Mouse (Mus musculus) limb, embryonic 15.5 days (tissue): ENCODE measurements around the gene Shoc2. TPM values are rescaled to one million over a fixed set of nuclear protein-coding genes. Genes with fewer than 3 reads are reported as not detected.

ENCODE experiments used
- ATAC-seq: fragments of 200-750 bp; cut with Nextera tagmentation; 2 replicates; pipeline ENCODE4 v1.8.0; 2017; ENCODE audit warnings: low read depth, moderate TSS enrichment; ENCODE audit not compliant: insufficient number of reproducible peaks, low FRiP score, low TSS enrichment
- H3K27ac ChIP-seq: fragments of 300-500 bp; sonication (generic); 2 replicates; pipeline ENCODE4 v1.5.1; 2015; ENCODE audit warnings: moderate library complexity, mild to moderate bottlenecking, inconsistent platforms
- H3K27me3 ChIP-seq: fragments of 300-500 bp; sonication (generic); 2 replicates; pipeline ENCODE4 v1.6.1; 2015; ENCODE audit warnings: inconsistent platforms
- H3K36me3 ChIP-seq: fragments of 300-500 bp; sonication (generic); 2 replicates; pipeline ENCODE4 v1.6.1; 2015; ENCODE audit warnings: inconsistent platforms
- H3K4me1 ChIP-seq: fragments of 300-500 bp; sonication (generic); 2 replicates; pipeline ENCODE4 v1.6.1; 2015; ENCODE audit warnings: inconsistent platforms
- H3K4me2 ChIP-seq: fragments of 300-500 bp; sonication (generic); 2 replicates; pipeline ENCODE4 v1.6.1; 2015; ENCODE audit warnings: mild to moderate bottlenecking, inconsistent platforms
- H3K4me3 ChIP-seq: fragments of 300-500 bp; sonication (generic); 2 replicates; pipeline ENCODE4 v1.5.1; 2015; ENCODE audit warnings: mild to moderate bottlenecking, inconsistent platforms
- H3K9ac ChIP-seq: fragments of 300-500 bp; sonication (generic); 2 replicates; pipeline ENCODE4 v1.6.1; 2015; ENCODE audit warnings: inconsistent platforms
- H3K9me3 ChIP-seq: fragments of 300-500 bp; sonication (generic); 2 replicates; pipeline ENCODE4 v1.6.1; 2016; ENCODE audit warnings: inconsistent platforms
- WGBS: fragments of 180-500 bp; shearing (Covaris S2); methylation state at CpG from one replicate; pipeline ENCODE4 v1.1.7; 2015; 5-methylcytosine and 5-hydroxymethylcytosine counted together
- polyA plus RNA-seq: library from polyadenylated mRNA; unstranded; fragments of >200 nt; fragmentation: Nextera tagmentation; extraction: Ambion mirVana; gene quantifications from 2 replicates; pipeline ENCODE4 v1.2.1, GENCODE M21; 2015

Gene Shoc2
- polyA plus RNA-seq, 1 experiment from 2014 or later, result 48.9 TPM

DNA sequence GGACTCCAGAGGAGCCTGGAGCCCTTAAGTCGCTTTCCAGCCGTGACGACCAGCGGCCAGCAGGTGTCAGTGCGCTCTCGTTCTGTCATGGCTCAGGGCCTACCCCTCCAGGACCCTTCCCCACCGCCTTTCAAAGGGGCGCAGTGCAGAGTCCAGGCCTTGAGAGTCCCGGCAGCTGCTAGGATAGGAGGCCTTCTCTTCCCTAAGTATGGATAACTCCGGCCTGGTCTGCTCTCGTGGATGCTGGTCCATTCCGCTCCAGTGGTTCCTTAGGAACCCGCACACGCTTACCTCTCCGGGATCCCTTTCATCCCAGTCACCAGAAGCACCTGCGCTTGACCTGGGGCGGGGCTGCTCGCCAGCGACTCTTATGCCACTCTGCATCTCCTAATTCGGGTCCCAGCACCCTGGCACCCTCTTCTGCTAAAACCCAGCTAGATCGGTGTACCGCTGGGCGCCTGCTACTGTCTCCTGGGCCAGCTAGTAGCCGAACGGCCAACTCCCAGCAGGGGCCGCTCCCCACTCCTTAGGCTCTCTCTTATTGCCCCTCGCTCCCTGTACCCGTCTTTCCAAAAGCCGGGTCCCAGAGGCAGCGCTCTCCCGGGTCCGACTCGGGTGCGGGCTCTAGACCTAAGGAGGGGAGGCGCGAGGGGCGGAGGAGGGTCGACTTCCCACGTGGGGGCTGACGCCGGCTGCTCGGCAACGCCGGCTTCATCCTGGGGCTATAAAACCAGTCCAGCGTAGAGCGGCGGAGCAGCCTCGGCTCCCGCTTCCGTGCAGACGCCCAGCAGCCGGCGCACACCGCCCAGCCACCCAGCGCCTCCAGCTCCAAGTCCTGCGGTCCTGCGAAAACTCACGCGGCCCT lies 100.6 kb downstream of the Shoc2 start:
- Histone ChIP-seq H3K4me3 (peak overlapping the region; percentile 53), H3K27me3 (peaks cover 63% of the 10 kb centered on the region), H3K4me2 (peak overlapping the region; percentile 99), H3K9ac (peak overlapping the region; percentile 28), H3K27ac (no peak overlapping the region), H3K4me1 (peaks cover 37% of the 10 kb centered on the region), H3K9me3 (no peaks in the 10 kb centered on the region), H3K36me3 (no peaks in the 10 kb centered on the region)
- WGBS, result under 1% methylated on average over 59 of the region's 59 CpGs
- ATAC-seq, result peak; percentile 70

DNA sequence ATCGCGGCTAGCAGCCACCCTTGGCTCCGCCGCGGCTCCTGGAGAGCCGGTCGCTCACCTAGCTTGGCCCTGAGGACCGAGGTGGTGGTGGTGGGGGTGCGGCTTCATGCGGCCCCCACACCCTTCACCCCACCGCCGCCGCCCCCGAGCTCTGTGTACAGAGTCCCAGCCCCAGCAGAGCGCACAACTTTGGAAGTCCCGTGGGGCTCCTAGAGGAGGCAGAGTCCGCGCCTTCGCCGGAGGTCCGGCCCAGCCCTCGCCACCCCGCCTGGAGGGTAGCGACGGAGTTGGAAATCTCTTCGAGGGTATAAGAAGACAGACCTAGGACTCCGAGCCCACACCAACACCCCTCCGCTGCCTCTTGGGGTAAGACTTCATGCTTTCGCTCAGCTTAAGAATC lies 101.3 kb downstream of the Shoc2 start:
- H3K9ac ChIP-seq, result peak overlapping the region; percentile 28
- WGBS, result 1% methylated on average over 29 of the region's 29 CpGs
- peak overlapping the region; percentile 99 for H3K4me2 ChIP-seq
- no peaks in the 10 kb centered on the region for H3K9me3 ChIP-seq
- H3K4me1 ChIP-seq, result peaks cover 37% of the 10 kb centered on the region
- no peak for ATAC-seq
- H3K36me3 ChIP-seq, result no peaks in the 10 kb centered on the region
- no peak overlapping the region for H3K27ac ChIP-seq
- H3K27me3 ChIP-seq, result peaks cover 68% of the 10 kb centered on the region
- H3K4me3 ChIP-seq, result peak overlapping the region; percentile 53

DNA sequence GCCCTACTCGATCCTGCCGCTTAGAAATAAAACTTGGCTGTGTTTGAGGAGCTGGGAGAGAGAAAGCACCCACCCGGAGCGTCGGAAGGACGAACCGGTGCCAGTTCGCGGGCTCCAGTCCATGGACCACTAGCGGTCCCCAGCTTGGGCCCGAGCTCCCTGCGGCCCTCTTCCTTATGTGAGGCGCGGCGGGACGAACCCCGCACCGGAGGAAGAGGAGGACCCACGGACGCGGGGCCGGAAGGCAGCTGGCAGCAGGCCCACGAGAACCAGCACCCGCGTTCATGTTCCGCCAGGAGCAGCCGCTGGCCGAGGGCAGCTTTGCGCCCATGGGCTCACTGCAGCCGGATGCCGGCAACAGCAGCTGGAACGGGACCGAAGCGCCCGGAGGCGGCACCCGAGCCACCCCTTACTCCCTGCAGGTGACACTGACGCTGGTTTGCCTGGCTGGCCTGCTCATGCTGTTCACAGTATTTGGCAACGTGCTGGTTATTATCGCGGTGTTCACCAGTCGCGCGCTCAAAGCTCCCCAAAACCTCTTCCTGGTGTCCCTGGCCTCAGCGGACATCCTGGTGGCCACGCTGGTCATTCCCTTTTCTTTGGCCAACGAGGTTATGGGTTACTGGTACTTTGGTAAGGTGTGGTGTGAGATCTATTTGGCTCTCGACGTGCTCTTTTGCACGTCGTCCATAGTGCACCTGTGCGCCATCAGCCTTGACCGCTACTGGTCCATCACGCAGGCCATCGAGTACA lies 102.0 kb downstream of the Shoc2 start:
- Histone ChIP-seq H3K27ac (no peak overlapping the region), H3K9ac (no peak overlapping the region), H3K4me3 (peak overlapping the region; percentile 53), H3K36me3 (no peaks in the 10 kb centered on the region), H3K9me3 (no peaks in the 10 kb centered on the region), H3K4me2 (peak overlapping the region; percentile 99), H3K4me1 (peaks cover 37% of the 10 kb centered on the region), H3K27me3 (peaks cover 74% of the 10 kb centered on the region)
- 2% methylated on average over 55 of the region's 55 CpGs for WGBS
- ATAC-seq, result no peak

DNA sequence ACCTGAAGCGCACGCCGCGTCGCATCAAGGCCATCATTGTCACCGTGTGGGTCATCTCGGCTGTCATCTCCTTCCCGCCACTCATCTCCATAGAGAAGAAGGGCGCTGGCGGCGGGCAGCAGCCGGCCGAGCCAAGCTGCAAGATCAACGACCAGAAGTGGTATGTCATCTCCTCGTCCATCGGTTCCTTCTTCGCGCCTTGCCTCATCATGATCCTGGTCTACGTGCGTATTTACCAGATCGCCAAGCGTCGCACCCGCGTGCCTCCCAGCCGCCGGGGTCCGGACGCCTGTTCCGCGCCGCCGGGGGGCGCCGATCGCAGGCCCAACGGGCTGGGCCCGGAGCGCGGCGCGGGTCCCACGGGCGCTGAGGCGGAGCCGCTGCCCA lies 102.6 kb downstream of the Shoc2 start:
- H3K27me3 ChIP-seq, result peaks cover 79% of the 10 kb centered on the region
- WGBS, result 2% methylated on average over 46 of the region's 46 CpGs
- H3K9me3 ChIP-seq, result no peaks in the 10 kb centered on the region

DNA sequence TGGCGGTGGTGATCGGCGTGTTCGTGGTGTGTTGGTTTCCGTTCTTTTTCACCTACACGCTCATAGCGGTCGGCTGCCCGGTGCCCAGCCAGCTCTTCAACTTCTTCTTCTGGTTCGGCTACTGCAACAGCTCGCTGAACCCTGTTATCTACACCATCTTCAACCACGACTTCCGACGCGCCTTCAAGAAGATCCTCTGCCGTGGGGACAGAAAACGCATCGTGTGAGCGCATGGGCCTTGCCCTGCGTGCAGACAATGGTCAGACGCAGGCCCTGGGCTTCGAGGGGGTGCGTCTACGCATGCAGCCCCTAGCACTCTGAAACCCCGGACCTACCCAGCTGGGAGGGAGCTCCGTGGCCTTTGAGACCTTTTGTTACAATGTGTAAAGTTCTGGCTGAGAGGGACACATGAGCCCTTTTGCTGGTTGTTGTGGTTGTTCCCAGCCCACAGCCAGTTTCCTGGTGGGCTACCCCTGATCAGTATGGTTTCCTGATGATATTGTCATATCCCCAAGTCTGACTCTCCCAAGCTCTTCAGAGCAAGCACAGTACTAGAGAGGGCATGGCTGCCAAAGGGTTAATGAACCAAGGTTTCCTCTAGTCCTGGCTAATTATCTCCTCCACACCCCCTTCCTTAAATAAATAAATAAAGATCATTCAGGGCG lies 103.4 kb downstream of the Shoc2 start:
- WGBS, result 2% methylated on average over 27 of the region's 27 CpGs
- no peak overlapping the region for H3K27ac ChIP-seq
- peaks cover 37% of the 10 kb centered on the region for H3K4me1 ChIP-seq
- peaks cover 84% of the 10 kb centered on the region for H3K27me3 ChIP-seq
- H3K4me2 ChIP-seq, result peak overlapping the region; percentile 99
- no peaks in the 10 kb centered on the region for H3K36me3 ChIP-seq
- ATAC-seq, result no peak
- H3K9me3 ChIP-seq, result no peaks in the 10 kb centered on the region
- no peak overlapping the region for H3K9ac ChIP-seq
- peak overlapping the region; percentile 53 for H3K4me3 ChIP-seq

More for the DNA sequence above, 102.6 kb downstream of the Shoc2 start:
- Histone ChIP-seq H3K36me3 (no peaks in the 10 kb centered on the region), H3K4me3 (peak overlapping the region; percentile 53), H3K4me1 (peaks cover 37% of the 10 kb centered on the region), H3K4me2 (peak overlapping the region; percentile 99), H3K9ac (peak overlapping the region; percentile 26; the same call in 1 of the 2 replicates), H3K27ac (no peak overlapping the region)
- ATAC-seq, result no peak

DNA sequence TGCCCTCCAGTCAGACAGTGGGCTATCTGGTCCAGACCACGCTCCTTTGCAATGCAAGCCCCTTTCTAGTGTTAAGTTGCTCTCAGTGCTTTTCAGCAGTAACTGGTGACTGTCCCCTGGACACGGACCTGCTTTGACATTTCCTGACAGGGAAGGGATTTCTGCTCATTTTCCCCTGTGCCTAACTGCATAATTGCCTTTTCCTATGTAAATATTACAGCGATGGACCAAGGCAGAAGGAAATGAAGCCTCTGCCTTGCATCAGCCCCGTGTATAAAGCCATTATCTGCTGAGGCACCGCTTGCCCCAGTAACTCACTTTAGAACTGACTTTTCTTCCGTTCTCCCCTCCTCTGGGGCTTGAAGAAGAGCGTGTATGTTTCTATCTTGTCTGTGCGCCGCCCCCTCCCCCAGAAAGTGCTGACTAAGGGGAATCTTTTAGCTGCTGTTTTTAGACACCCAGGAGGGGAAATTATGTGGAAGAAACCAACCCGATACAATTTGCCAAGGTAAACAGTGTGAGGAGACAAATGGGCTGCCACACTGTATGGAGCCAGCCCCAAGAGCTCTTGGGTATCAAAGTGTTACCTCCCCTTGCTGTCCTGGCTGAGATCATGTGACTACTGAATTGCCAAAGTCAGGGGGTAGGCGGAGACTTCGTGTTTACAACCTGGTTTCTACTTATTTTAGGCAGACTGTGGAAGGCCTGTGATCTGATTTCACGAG lies 104.2 kb downstream of the Shoc2 start:
- peaks cover 83% of the 10 kb centered on the region for H3K27me3 ChIP-seq
- no peak for ATAC-seq
- H3K27ac ChIP-seq, result no peak overlapping the region
- 6% methylated on average over 13 of the region's 13 CpGs for WGBS
- no peaks in the 10 kb centered on the region for H3K36me3 ChIP-seq
- no peaks in the 10 kb centered on the region for H3K9me3 ChIP-seq
- H3K4me1 ChIP-seq, result peaks cover 37% of the 10 kb centered on the region
- H3K4me3 ChIP-seq, result no peak overlapping the region
- H3K4me2 ChIP-seq, result no peak overlapping the region
- no peak overlapping the region for H3K9ac ChIP-seq

DNA sequence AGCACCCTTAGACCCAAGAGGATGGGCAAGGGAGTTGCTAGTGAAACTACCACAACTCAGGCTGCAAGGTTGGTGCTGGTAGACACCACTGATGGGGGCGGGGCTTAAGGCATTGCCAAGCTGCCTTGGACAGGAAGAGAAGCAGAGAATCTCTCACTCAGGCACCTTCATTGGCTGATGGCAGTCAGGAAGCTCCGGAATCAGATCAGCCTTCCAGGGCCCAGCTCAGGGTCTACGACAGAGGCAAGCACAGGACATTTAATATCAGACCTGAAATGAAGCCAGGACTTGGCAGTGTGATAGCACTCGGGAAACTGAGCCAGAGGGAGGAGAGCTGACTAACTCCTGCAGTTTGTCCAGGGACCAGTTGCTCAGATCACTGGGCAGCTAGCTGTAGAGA lies 107.5 kb downstream of the Shoc2 start:
- Histone ChIP-seq H3K27ac (no peak overlapping the region), H3K9me3 (no peaks in the 10 kb centered on the region), H3K4me1 (peaks cover 14% of the 10 kb centered on the region), H3K27me3 (peaks cover 56% of the 10 kb centered on the region), H3K9ac (no peak overlapping the region), H3K4me2 (no peak overlapping the region), H3K4me3 (no peak overlapping the region), H3K36me3 (no peaks in the 10 kb centered on the region)
- 57% methylated on average over 4 of the region's 4 CpGs for WGBS
- no peak for ATAC-seq

DNA sequence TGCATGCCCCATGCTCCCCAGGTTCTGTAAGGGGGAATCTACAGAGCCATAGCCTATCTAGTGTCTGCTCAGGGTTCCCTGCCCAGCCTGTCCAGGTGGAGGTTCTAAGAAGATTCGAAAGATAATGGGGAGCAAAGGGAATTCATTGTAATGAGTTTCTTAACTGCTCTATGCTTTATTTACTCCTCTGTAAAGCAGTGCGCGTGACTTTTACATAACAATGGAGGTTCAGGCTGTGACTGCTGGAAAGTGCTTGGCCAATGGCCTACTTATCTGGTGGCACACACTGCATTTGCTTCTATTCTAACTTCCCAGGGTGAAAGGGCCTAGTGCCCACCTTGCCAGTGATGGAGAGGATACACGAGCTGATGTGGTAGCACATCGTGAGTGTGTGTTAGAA lies 111.7 kb downstream of the Shoc2 start:
- Histone ChIP-seq H3K9ac (no peak overlapping the region), H3K4me2 (no peak overlapping the region), H3K4me3 (no peak overlapping the region), H3K36me3 (no peaks in the 10 kb centered on the region), H3K4me1 (no peaks in the 10 kb centered on the region), H3K27ac (no peak overlapping the region), H3K9me3 (no peaks in the 10 kb centered on the region), H3K27me3 (peaks cover 18% of the 10 kb centered on the region)
- ATAC-seq, result no peak
- WGBS, result 74% methylated on average over 5 of the region's 5 CpGs

DNA sequence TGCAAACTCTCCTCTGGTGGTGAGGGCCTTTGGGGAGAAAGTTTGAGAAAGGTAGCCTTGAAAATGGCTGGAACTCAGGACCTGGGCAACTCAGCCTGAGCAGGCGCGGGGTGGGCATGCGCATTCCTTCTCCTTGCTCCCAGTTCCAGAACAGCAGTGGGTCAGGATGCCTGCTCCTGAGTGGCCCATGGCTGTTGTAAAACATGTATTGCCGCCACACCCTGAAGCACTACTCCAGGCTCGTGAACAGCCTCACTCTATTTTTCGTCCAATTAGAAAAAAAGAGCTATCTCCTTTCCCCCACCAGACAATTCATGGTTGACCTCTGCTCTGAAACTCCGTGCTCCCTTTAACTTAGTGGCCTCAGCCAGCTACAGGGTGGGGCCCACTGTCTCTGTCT lies 124.3 kb downstream of the Shoc2 start:
- ATAC-seq, result no peak
- Histone ChIP-seq H3K4me2 (no peak overlapping the region), H3K27ac (no peak overlapping the region), H3K4me1 (no peaks in the 10 kb centered on the region), H3K36me3 (no peaks in the 10 kb centered on the region), H3K27me3 (no peaks in the 10 kb centered on the region), H3K9ac (no peak overlapping the region), H3K4me3 (no peak overlapping the region), H3K9me3 (no peaks in the 10 kb centered on the region)
- WGBS, result 84% methylated on average over 7 of the region's 7 CpGs

DNA sequence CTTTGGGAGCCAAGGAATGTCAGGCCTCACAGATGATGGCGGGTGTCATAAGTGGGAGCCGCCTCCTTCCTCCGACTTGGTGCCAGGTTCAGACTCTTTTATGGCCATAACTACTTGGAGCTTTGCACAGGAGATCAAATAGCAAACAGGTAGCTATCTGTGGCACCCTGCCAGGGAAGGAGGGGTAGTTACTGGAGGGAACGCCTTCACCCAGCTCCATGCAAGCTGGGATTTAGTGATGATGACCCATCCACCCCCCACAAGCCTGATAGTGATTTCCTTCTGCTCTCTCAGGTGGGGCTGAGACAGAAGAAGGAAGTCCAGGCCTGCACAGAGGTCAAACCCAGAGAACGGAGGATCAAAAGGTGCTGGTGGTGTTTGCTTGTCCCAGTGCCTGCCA lies 126.4 kb downstream of the Shoc2 start:
- Histone ChIP-seq H3K9me3 (no peaks in the 10 kb centered on the region), H3K9ac (no peak overlapping the region), H3K4me2 (no peak overlapping the region), H3K4me3 (no peak overlapping the region), H3K4me1 (no peaks in the 10 kb centered on the region), H3K27ac (no peak overlapping the region), H3K27me3 (no peaks in the 10 kb centered on the region), H3K36me3 (no peaks in the 10 kb centered on the region)
- no peak for ATAC-seq
- 63% methylated on average over 5 of the region's 5 CpGs for WGBS

DNA sequence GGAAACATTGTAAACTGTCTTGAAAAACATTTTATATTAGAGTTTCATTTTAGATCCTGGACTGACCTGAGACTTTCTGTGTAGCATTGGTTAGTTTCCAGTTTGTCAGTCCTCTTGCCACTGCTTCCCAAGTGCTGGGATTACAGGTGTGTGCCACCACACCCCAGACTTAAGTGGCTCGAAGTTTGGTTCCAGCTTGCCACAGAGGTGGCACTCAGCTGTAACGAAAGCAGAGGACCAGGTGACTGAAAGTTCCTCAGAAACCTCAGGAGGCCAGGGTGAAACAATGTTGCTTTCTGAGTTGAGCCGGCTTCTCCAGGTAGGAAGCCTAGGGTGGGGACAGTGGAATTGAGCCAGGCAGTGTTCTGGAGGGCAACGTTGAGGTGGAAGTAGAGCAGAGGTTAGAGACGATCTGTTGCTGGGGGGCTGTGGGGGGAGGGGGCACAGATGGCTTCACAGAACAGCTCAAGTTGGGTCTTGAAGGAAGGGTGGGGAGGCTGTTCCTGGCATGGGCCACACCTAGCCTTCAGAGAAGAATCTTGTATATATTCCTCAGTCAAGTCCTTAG lies 128.2 kb downstream of the Shoc2 start:
- Histone ChIP-seq H3K27me3 (no peaks in the 10 kb centered on the region), H3K9ac (no peak overlapping the region), H3K27ac (no peak overlapping the region), H3K4me3 (no peak overlapping the region), H3K4me2 (no peak overlapping the region), H3K4me1 (no peaks in the 10 kb centered on the region), H3K36me3 (no peaks in the 10 kb centered on the region), H3K9me3 (no peaks in the 10 kb centered on the region)
- 72% methylated on average over 5 of the region's 5 CpGs for WGBS
- no peak for ATAC-seq
